Mouse (Mus musculus) left cerebral cortex, adult 2 months (tissue): ENCODE measurements around the gene Arhgap44. TPM values are rescaled to one million over a fixed set of nuclear protein-coding genes. Genes with fewer than 3 reads are reported as not detected.

Experiments used
- DNase-seq, 2 experiments: peaks; one replicate each; pipeline ENCODE4 v3.0.0; 2021 to 2022; ENCODE audit warnings: low spot score in 2 of 2, mixed read lengths in 1 of 2; ENCODE audit errors: extremely low spot score in 1 of 2
- H3K27ac ChIP-seq: fragments of 200-600 bp; 2 replicates; pipeline ENCODE4 v1.8.1; 2022
- H3K4me3 ChIP-seq: fragments of 200-600 bp; 2 replicates; pipeline ENCODE4 v1.8.1; 2022
- CTCF ChIP-seq: fragments of 200-600 bp; IDR thresholded peaks from 2 replicates; pipeline ENCODE4 v1.8.1; 2022; ENCODE audit warnings: antibody characterized with exemption, mild to moderate bottlenecking, moderate library complexity
- intact Hi-C: fragments of 180-260 bp; cut with DNase I; formaldehyde crosslinking; loops from one replicate; pipeline ENCODE4 v1.15.1; 2025
- microRNA-seq, 2 experiments: library from miRNA; unstranded; fragments of <30 nt; microRNA quantifications; one replicate each; pipeline ENCODE4 v1.2.0; 2021
- total RNA-seq, 2 experiments: library from RNA; stranded (reverse); gene quantifications; 2 replicates each; pipeline ENCODE4 v1.2.3; 2021

Arhgap44 gene
- total RNA-seq, 2 experiments from 2014 or later = 137 to 142 TPM

DNA sequence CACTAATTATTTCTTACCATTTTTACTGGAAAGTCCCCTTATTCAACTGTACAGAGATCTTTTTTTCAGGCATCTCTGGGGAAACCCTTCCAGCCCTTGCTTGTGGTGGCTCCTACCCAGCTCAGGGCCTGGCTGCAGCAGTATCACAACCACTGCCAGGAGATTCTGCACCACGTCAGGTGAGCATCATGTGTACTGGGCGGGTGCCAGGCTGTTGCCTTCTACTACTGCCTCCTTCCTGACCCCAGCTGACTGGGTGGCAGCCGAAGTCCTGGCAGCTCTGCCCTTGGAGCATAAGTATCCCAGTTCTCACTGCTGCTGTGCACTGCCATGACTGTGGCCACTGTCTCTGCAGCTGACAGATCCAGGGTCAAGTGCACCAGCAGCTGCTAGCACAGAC, 164.3 kb downstream of the Arhgap44 start:
- no peak overlapping the region for H3K4me3 ChIP-seq
- intact Hi-C loops = no loop called here
- TF ChIP-seq CTCF = no peak
- no peak for DNase-seq
- H3K27ac ChIP-seq = no peak overlapping the region

DNA sequence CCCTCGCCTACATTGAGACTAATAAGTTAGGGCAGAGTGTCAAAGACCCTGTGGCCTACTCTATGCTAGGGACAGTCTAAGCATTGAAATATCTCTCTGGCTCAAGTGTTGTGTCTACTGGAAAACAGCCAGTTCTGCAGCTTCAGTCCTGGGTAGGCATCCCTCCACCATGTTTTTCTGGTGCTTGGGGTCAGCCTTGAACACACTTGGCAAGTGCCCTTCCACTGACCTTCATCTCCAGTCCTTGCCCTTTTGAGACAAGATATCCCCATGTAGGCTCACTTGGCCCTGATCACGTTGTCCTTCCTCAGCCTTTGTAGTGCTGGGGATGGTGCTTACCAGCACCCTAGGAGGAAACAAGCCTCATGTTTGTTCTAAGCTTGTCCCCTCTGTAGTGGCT, 174.2 kb downstream of the Arhgap44 start:
- no peak for TF ChIP-seq CTCF
- H3K27ac ChIP-seq = no peak overlapping the region
- no peak overlapping the region for H3K4me3 ChIP-seq
- DNase-seq = no peak
- intact Hi-C loops = no loop called here

DNA sequence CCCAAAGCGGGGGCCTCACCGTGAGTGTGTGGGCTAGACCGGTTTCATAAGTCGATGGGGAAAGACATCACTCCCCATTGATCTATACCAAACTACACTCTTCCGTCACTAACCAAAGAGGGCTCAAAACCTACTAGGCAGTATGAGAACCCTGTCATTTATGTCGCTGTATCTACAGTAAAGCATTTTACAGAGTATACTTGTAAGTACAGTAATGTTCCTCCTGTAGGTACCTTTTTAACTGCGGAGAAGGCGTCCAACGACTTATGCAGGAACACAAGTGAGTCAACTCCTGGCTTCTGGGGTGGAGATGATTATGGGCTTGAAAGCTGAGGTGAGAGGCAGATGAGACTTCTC, 183.3 kb downstream of the Arhgap44 start:
- no peak for TF ChIP-seq CTCF
- H3K27ac ChIP-seq = no peak overlapping the region; the same call in 1 of the 2 replicates
- intact Hi-C loops = loop anchor here (10.0 kb wide), 1 partner anchor 905 kb away; the partner anchor contains the start of gene Cox10

DNA sequence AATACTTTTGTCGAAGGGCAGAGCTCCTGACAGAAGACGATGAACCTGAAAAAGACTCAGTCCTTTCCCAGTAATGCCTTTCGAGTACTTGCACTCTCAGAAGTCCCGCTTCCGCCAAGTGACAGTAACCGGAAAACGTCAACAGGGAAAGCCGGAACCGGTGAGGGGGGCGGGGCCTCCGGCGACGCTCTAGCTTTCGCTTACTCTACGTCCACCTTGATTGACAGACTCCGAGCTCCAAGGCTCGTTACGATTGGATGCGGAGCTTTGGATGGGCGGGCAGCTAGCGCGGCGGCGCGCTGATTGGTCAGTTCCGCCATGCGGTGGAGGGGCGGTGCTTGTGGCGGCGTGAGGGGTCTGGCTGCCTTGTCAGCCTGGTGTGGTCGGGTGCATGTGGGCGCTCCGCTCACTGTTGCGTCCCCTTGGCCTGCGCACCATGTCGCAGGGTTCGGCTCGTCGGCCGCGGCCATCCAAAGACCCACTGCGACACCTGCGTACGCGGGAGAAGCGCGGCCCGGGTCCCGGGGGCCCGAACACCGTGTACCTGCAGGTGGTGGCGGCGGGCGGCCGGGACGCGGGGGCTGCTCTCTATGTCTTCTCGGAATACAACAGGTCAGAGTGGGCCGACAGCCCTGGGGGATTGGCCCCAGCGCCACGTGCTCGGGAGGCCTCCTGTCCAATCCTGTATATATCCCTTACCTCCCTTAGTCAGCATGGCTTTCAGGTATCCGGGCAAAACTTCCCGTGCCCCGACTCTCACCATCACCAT, 183.9 kb downstream of the Arhgap44 start, which contains the start of gene Elac2:
Gene Elac2 (plus strand): TSS at position 319 of the 769 bp plus-strand sequence.
- intact Hi-C loops = loop anchor here (10.0 kb wide), 1 partner anchor 904 kb away; the partner anchor contains the start of gene Cox10
- Histone ChIP-seq H3K4me3 (peak within 1 kb of the TSS; percentile 84), H3K27ac (peak within 1 kb of the TSS; percentile 77)
- no peak for TF ChIP-seq CTCF
- peak; percentile 96 to 97 for DNase-seq

More for the DNA sequence above, 183.3 kb downstream of the Arhgap44 start:
- peak overlapping the region; percentile 84 for H3K4me3 ChIP-seq
- no peak for DNase-seq

GRCm38 (mm10) chr11:64972418-64972817, 190.3 kb downstream of the Arhgap44 start:
- intact Hi-C loops = loop anchor here (10.0 kb wide), 1 partner anchor 898 kb away; the partner anchor contains the start of gene Cox10
- no peak for DNase-seq
- no peak for TF ChIP-seq CTCF
- Histone ChIP-seq H3K4me3 (no peak overlapping the region), H3K27ac (no peak overlapping the region)

- intact Hi-C loops = loop anchor here (10.0 kb wide), 1 partner anchor 897 kb away; the partner anchor contains the start of gene Cox10
- TF ChIP-seq CTCF = no peak
- DNase-seq = no peak
- Histone ChIP-seq H3K4me3 (no peak overlapping the region), H3K27ac (no peak overlapping the region)
Measured at GRCm38 (mm10) chr11:64971471-64971988, 191.2 kb downstream of the Arhgap44 start.

GRCm38 (mm10) chr11:64968939-64969342, 193.8 kb downstream of the Arhgap44 start:
- no peak overlapping the region for H3K27ac ChIP-seq

GRCm38 (mm10) chr11:64968507-64968906, 194.3 kb downstream of the Arhgap44 start:
- Histone ChIP-seq H3K27ac (no peak overlapping the region), H3K4me3 (no peak overlapping the region)
- intact Hi-C loops = loop anchor here (5.0 kb wide), 5 partner anchors 526 to 1756 kb away; partner anchors contain the start of gene Hs3st3b1
- peak; percentile 65 to 82 for DNase-seq
- peak; percentile 93 for TF ChIP-seq CTCF

More at GRCm38 (mm10) chr11:64968939-64969342, 193.8 kb downstream of the Arhgap44 start:
- intact Hi-C loops = loop anchor here (5.0 kb wide), 5 partner anchors 527 to 1757 kb away; partner anchors contain the start of gene Hs3st3b1
- no peak for TF ChIP-seq CTCF
- no peak overlapping the region for H3K4me3 ChIP-seq
- no peak for DNase-seq

DNA sequence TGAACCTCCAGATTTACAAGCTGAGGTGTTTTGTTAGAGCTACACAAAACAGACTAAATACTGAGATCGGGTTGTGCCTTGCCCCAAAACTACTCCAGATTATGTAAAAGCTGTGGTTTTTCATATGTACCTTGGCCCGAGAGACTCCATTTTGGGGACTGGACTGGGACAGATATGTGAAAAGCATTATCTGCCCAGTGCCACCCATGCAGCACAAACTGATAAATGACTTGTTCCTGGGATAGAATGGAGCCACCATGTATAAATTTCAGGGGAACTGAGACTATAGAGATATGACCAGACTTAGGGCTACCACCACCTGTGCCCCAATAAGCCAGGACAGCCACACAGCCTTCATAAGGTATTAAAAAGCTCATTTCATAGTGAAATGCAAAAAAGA, 200.1 kb downstream of the Arhgap44 start:
- no peak overlapping the region for H3K4me3 ChIP-seq
- intact Hi-C loops = no loop called here
- no peak for DNase-seq
- TF ChIP-seq CTCF = no peak
- H3K27ac ChIP-seq = no peak overlapping the region

DNA sequence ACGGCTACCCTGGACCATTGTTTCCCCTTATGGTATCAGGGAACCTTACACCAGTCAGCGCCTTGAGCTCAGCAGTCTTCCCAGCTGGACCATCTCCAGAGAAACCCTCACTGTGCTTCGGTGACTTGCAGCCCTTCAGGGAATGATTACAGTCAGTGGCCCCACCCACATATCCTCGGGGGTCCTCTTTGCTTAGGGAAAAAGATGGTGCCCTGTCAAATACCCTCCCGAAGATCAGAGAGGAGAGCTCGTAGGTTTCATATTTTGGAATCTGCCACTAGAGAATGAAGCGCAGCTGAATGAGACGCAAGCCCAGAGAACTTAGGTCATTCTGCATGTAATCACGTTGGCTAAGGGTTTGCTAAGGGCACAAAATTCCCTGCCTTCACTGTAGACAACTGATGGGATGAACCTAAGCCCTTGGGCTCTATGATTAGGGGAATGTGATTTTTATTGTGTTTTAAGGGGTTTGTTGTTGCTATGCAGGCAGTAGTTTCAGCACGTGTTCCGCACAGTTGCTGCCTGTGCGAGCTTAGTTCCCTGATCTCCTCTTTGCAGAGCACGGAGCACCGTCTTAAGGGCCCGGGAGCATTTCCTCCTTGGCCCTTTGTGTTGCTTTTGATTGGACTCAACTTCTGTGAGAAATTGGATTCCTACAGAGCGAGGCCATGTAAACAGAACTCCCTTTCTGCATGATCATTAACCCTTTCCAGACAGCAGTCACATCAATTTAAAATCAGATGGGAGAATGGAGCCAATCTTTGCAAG, 205.6 kb downstream of the Arhgap44 start:
- H3K27ac ChIP-seq = no peak overlapping the region
- TF ChIP-seq CTCF = no peak
- intact Hi-C loops = no loop called here
- H3K4me3 ChIP-seq = no peak overlapping the region
- DNase-seq = no peak

Small RNAs within 50 kb of the gene (microRNA-seq; reads per million reads assigned to microRNA genes)
- gene Gm25991 = 0 reads per million in 2 experiments

Other genes with a start within 250 kb of the Arhgap44 start
- 10 to 100 TPM; 27.1 to 29.0 TPM for gene Elac2, start 183.9 kb downstream of the Arhgap44 start, total RNA-seq
- 1 to 10 TPM; 3.5 to 4.0 TPM for gene 1700086D15Rik, start 3.1 kb downstream of the Arhgap44 start, total RNA-seq
- gene Myocd, start 107.0 kb upstream of the Arhgap44 start, total RNA-seq = under 1 TPM; 0.26 to 0.36 TPM